Mouse (Mus musculus) midbrain, embryonic 11.5 days (tissue): Measurements from ENCODE around the gene Olfr66. TPM values are rescaled to one million over a fixed set of nuclear protein-coding genes. Genes with fewer than 3 reads are reported as not detected.

Source experiments
- ATAC-seq: fragments of 200-750 bp; cut with Nextera tagmentation; 2 replicates; pipeline ENCODE4 v1.8.0; 2017; ENCODE audit warnings: moderate TSS enrichment, moderate library complexity; ENCODE audit not compliant: low FRiP score
- DNase-seq: peaks from one replicate; pipeline ENCODE4 v3.0.0; 2015; ENCODE audit warnings: low spot score; ENCODE audit errors: missing footprints
- H3K27ac ChIP-seq: fragments of 300-500 bp; sonication (generic); 2 replicates; pipeline ENCODE4 v1.5.1; 2014; ENCODE audit warnings: low read depth, low read length
- H3K27me3 ChIP-seq: fragments of 300-500 bp; sonication (generic); 2 replicates; pipeline ENCODE4 v1.6.1; 2014; ENCODE audit warnings: mild to moderate bottlenecking, low read length, moderate library complexity, mixed read lengths; ENCODE audit not compliant: control insufficient read depth, insufficient read depth
- H3K36me3 ChIP-seq: fragments of 300-500 bp; sonication (generic); 2 replicates; pipeline ENCODE4 v1.6.1; 2014; ENCODE audit warnings: mild to moderate bottlenecking, low read length, moderate library complexity, mixed read lengths; ENCODE audit not compliant: control insufficient read depth, insufficient read depth
- H3K4me1 ChIP-seq: fragments of 300-500 bp; sonication (generic); 2 replicates; pipeline ENCODE4 v1.6.1; 2014; ENCODE audit warnings: low read length; ENCODE audit not compliant: control insufficient read depth, insufficient read depth
- H3K4me2 ChIP-seq: fragments of 300-500 bp; sonication (generic); 2 replicates; pipeline ENCODE4 v1.6.1; 2014; ENCODE audit warnings: mild to moderate bottlenecking, moderate library complexity
- H3K4me3 ChIP-seq: fragments of 300-500 bp; sonication (generic); 2 replicates; pipeline ENCODE4 v1.5.1; 2014; ENCODE audit warnings: low read depth, low read length
- H3K9ac ChIP-seq: fragments of 300-500 bp; sonication (generic); 2 replicates; pipeline ENCODE4 v1.6.1; 2014; ENCODE audit warnings: low read length
- H3K9me3 ChIP-seq: fragments of 300-500 bp; sonication (generic); 2 replicates; pipeline ENCODE4 v1.6.1; 2016; ENCODE audit warnings: low read length; ENCODE audit not compliant: control insufficient read depth
- WGBS: fragments of 180-500 bp; shearing (Covaris S2); extraction: QIAGEN DNeasy Blood & Tissue Kit; methylation state at CpG from one replicate; pipeline ENCODE4 v1.1.7; 2014; 5-methylcytosine and 5-hydroxymethylcytosine counted together
- polyA plus RNA-seq: library from polyadenylated mRNA; unstranded; fragments of >200 nt; fragmentation: Nextera tagmentation; extraction: Ambion mirVana; gene quantifications from 2 replicates; pipeline ENCODE4 v1.2.1, GENCODE M21; 2014

Gene Olfr66
- not detected in 2 replicates for polyA plus RNA-seq

- H3K4me1 ChIP-seq = no peaks in the 10 kb centered on the region
- no peaks in the 10 kb centered on the region for H3K27me3 ChIP-seq
- H3K36me3 ChIP-seq = no peaks in the 10 kb centered on the region
- ATAC-seq (no peak), DNase-seq (no peak)
- no peak within 1 kb of the TSS for H3K4me2 ChIP-seq
- no peaks in the 10 kb centered on the region for H3K9me3 ChIP-seq
- H3K27ac ChIP-seq = no peak within 1 kb of the TSS
- no peak within 1 kb of the TSS for H3K4me3 ChIP-seq
- H3K9ac ChIP-seq = no peak within 1 kb of the TSS
Measured at GRCm38 (mm10) chr7:103886152-103886551, at the start of gene Olfr66. Gene Olfr66 (minus strand): TSS chr7:103886252.

GRCm38 (mm10) chr7:103934264-103934663, 48.2 kb upstream of the Olfr66 start, which contains the start of gene Olfr632:
Gene Olfr632 (plus strand): TSS chr7:103934347.
- WGBS = 82% methylated on average over 2 of the region's 2 CpGs
- Histone ChIP-seq H3K9me3 (no peaks in the 10 kb centered on the region), H3K4me1 (no peaks in the 10 kb centered on the region), H3K27me3 (no peaks in the 10 kb centered on the region), H3K36me3 (no peaks in the 10 kb centered on the region), H3K4me3 (no peak within 1 kb of the TSS), H3K27ac (no peak within 1 kb of the TSS), H3K9ac (no peak within 1 kb of the TSS), H3K4me2 (no peak within 1 kb of the TSS)
- DNase-seq = no peak
- no peak for ATAC-seq

GRCm38 (mm10) chr7:103928525-103928924, 42.5 kb upstream of the Olfr66 start, which contains the start of gene Olfr631:
Gene Olfr631 (plus strand): TSS chr7:103928825.
- Histone ChIP-seq H3K4me2 (no peak within 1 kb of the TSS), H3K4me1 (no peaks in the 10 kb centered on the region), H3K27ac (no peak within 1 kb of the TSS), H3K9me3 (no peaks in the 10 kb centered on the region), H3K9ac (no peak within 1 kb of the TSS), H3K4me3 (no peak within 1 kb of the TSS), H3K36me3 (no peaks in the 10 kb centered on the region), H3K27me3 (no peaks in the 10 kb centered on the region)
- DNase-seq = no peak
- no peak for ATAC-seq

- no peaks in the 10 kb centered on the region for H3K36me3 ChIP-seq
- H3K4me2 ChIP-seq = no peak overlapping the region
- no peaks in the 10 kb centered on the region for H3K9me3 ChIP-seq
- DNase-seq (no peak), ATAC-seq (no peak)
- no peaks in the 10 kb centered on the region for H3K4me1 ChIP-seq
- H3K4me3 ChIP-seq = no peak overlapping the region
- no peak overlapping the region for H3K9ac ChIP-seq
- no peaks in the 10 kb centered on the region for H3K27me3 ChIP-seq
- no peak overlapping the region for H3K27ac ChIP-seq
Measured at GRCm38 (mm10) chr7:103915338-103915737, 29.3 kb upstream of the Olfr66 start.

GRCm38 (mm10) chr7:103912969-103913511, 27.0 kb upstream of the Olfr66 start:
- Histone ChIP-seq H3K36me3 (no peaks in the 10 kb centered on the region), H3K4me2 (no peak overlapping the region), H3K27ac (no peak overlapping the region), H3K9ac (no peak overlapping the region), H3K9me3 (no peaks in the 10 kb centered on the region), H3K4me1 (no peaks in the 10 kb centered on the region), H3K4me3 (no peak overlapping the region), H3K27me3 (no peaks in the 10 kb centered on the region)
- ATAC-seq (peak; percentile 33; the same call in 1 of the 2 replicates), DNase-seq (no peak)
- WGBS = 46% methylated on average over 8 of the region's 8 CpGs

- ATAC-seq (no peak), DNase-seq (no peak)
- no peaks in the 10 kb centered on the region for H3K9me3 ChIP-seq
- WGBS = 44% methylated on average over 3 of the region's 3 CpGs
- no peaks in the 10 kb centered on the region for H3K36me3 ChIP-seq
- H3K4me3 ChIP-seq = no peak overlapping the region
- H3K4me1 ChIP-seq = no peaks in the 10 kb centered on the region
- H3K27ac ChIP-seq = no peak overlapping the region
- no peaks in the 10 kb centered on the region for H3K27me3 ChIP-seq
- H3K4me2 ChIP-seq = no peak overlapping the region
- H3K9ac ChIP-seq = no peak overlapping the region
Measured at GRCm38 (mm10) chr7:103910047-103910446, 24.0 kb upstream of the Olfr66 start.

- H3K36me3 ChIP-seq = no peaks in the 10 kb centered on the region
- no peaks in the 10 kb centered on the region for H3K27me3 ChIP-seq
- H3K9me3 ChIP-seq = no peaks in the 10 kb centered on the region
- no peaks in the 10 kb centered on the region for H3K4me1 ChIP-seq
- ATAC-seq = no peak
- H3K27ac ChIP-seq = no peak within 1 kb of the TSS
- WGBS = 89% methylated on average over 2 of the region's 2 CpGs
- H3K9ac ChIP-seq = no peak within 1 kb of the TSS
- no peak within 1 kb of the TSS for H3K4me2 ChIP-seq
- DNase-seq = no peak
- H3K4me3 ChIP-seq = no peak within 1 kb of the TSS
Measured at GRCm38 (mm10) chr7:103903187-103903586, 17.1 kb upstream of the Olfr66 start, which contains the start of gene Olfr65. Gene Olfr65 (plus strand): TSS chr7:103903487.

- no peak within 1 kb of the TSS for H3K27ac ChIP-seq
- DNase-seq = no peak
- 67% methylated on average over 1 of the region's 1 CpGs for WGBS
- H3K4me2 ChIP-seq = no peak within 1 kb of the TSS
- H3K9ac ChIP-seq = no peak within 1 kb of the TSS
- H3K36me3 ChIP-seq = no peaks in the 10 kb centered on the region
- no peak for ATAC-seq
- no peaks in the 10 kb centered on the region for H3K9me3 ChIP-seq
- no peaks in the 10 kb centered on the region for H3K4me1 ChIP-seq
- H3K4me3 ChIP-seq = no peak within 1 kb of the TSS
- H3K27me3 ChIP-seq = no peaks in the 10 kb centered on the region
Measured at GRCm38 (mm10) chr7:103894385-103894784, 8.3 kb upstream of the Olfr66 start, which contains the start of gene Olfr64. Gene Olfr64 (minus strand): TSS chr7:103894485.

GRCm38 (mm10) chr7:103877093-103877492, 9.0 kb downstream of the Olfr66 start:
- H3K36me3 ChIP-seq = no peaks in the 10 kb centered on the region
- H3K4me2 ChIP-seq = no peak overlapping the region
- H3K4me1 ChIP-seq = no peaks in the 10 kb centered on the region
- H3K4me3 ChIP-seq = no peak overlapping the region
- no peak overlapping the region for H3K27ac ChIP-seq
- H3K27me3 ChIP-seq = no peaks in the 10 kb centered on the region
- no peaks in the 10 kb centered on the region for H3K9me3 ChIP-seq
- no peak for ATAC-seq
- 83% methylated on average over 2 of the region's 2 CpGs for WGBS
- no peak for DNase-seq
- H3K9ac ChIP-seq = no peak overlapping the region
